15 mouse cellular contexts compared by ENCODE assay signal in genomic region chr1:134105764-134106430, GRCm38 (mm10). TPM values are rescaled to one million over a fixed set of nuclear protein-coding genes. Genes with fewer than 3 reads are reported as not detected.
A peak's percentile ranks its signal among the peaks of the same experiment; 100 is the strongest.
DNase-seq lines count a peak whose midpoint lies in the region; ATAC-seq and TF ChIP-seq lines count a peak whose summit lies in the region.
"Had no signal": no experiment of that assay in that cellular context is flagged by ENCODE, and none has a peak within 500 bp of the region (broad histone marks: within the 10 kb centered on the region; RNA-seq: fewer than 3 reads in every experiment).

No protein-coding gene starts in this region.

- peak overlapping the region; percentile 59; the same call in 1 of the 2 replicates for H3K27ac ChIP-seq in forebrain, embryonic 10.5 days
- no peak overlapping the region for H3K27ac ChIP-seq in forebrain, embryonic 16.5 days (ENCODE audit: low read length)
- no peak overlapping the region for H3K27ac ChIP-seq in intestine, postnatal 0 days (ENCODE audit: low read depth, low read length)
- H3K27ac ChIP-seq in thymus, adult 2 months (ENCODE audit: control insufficient read depth, insufficient read depth, low read length) = no peak overlapping the region
- H3K27ac ChIP-seq: midbrain, embryonic 12.5 days had no signal

- H3K4me3 ChIP-seq in forebrain, embryonic 10.5 days = no peak overlapping the region
- no peak overlapping the region for H3K4me3 ChIP-seq in forebrain, embryonic 16.5 days (replicated peaks; ENCODE audit: low read length)
- no peak overlapping the region for H3K4me3 ChIP-seq in intestine, postnatal 0 days (ENCODE audit: low read depth, low read length)
- no peak overlapping the region for H3K4me3 ChIP-seq in thymus, adult 2 months (ENCODE audit: control insufficient read depth, insufficient read depth, low read length)
- H3K4me3 ChIP-seq: midbrain, embryonic 12.5 days; myocyte had no signal

- TF ChIP-seq POLR2A in thymus, adult 2 months (IDR thresholded peaks at IDR 0.05; ENCODE audit: control insufficient read depth, extremely low read depth, insufficient read depth, low read length, poor library complexity) = no peak

- H3K4me1 ChIP-seq in forebrain, embryonic 10.5 days = peaks cover 20% of the 10 kb centered on the region
- H3K4me1 ChIP-seq in forebrain, embryonic 16.5 days (replicated peaks; ENCODE audit: control insufficient read depth, insufficient read depth, low read length) = 0 out of 2 replicates have a peak, but pooled peaks cover 2% of the 10 kb centered on the region
- 0 out of 2 replicates have a peak, but pooled peaks cover 3% of the 10 kb centered on the region for H3K4me1 ChIP-seq in intestine, postnatal 0 days (replicated peaks; ENCODE audit: control insufficient read depth, insufficient read depth, low read length)
- peaks cover 20% of the 10 kb centered on the region for H3K4me1 ChIP-seq in thymus, adult 2 months (replicated peaks; ENCODE audit: control insufficient read depth, insufficient read depth, low read length)
- H3K4me1 ChIP-seq: midbrain, embryonic 12.5 days had no signal

- no peak for DNase-seq in forebrain, embryonic 10.5 days (ENCODE audit: extremely low spot score, low spot score)
- peak; percentile 49 to 69 for DNase-seq in lung, adult 18-20 months
- DNase-seq in lung, postnatal 10 days = no peak
- no peak for DNase-seq in thymus, adult 2 months
- DNase-seq in testis, postnatal 14 days (ENCODE audit: low spot score) = no peak

- H3K27me3 ChIP-seq in forebrain, embryonic 10.5 days (ENCODE audit: poor library complexity, severe bottlenecking) = no peaks in the 10 kb centered on the region
- no peaks in the 10 kb centered on the region for H3K27me3 ChIP-seq in forebrain, embryonic 16.5 days (replicated peaks; ENCODE audit: control insufficient read depth, insufficient read depth, low read length)
- H3K27me3 ChIP-seq in intestine, postnatal 0 days (replicated peaks; ENCODE audit: control insufficient read depth, insufficient read depth, low read length) = no peaks in the 10 kb centered on the region
- H3K27me3 ChIP-seq in thymus, adult 2 months (ENCODE audit: control insufficient read depth, insufficient read depth, low read length) = no peaks in the 10 kb centered on the region

- TF ChIP-seq CTCF in intestine, postnatal 0 days (IDR thresholded peaks at IDR 0.05; ENCODE audit: low read depth) = no peak
- TF ChIP-seq CTCF in thymus, adult 2 months (IDR thresholded peaks at IDR 0.05; ENCODE audit: borderline replicate concordance, control insufficient read depth, extremely low read depth, insufficient read depth, low read length, poor library complexity) = no peak

- H3K4me2 ChIP-seq in forebrain, embryonic 16.5 days (ENCODE audit: low read length) = no peak overlapping the region
- no peak overlapping the region for H3K4me2 ChIP-seq in intestine, postnatal 0 days (replicated peaks; ENCODE audit: low read depth)
- H3K4me2 ChIP-seq: heart, embryonic 11.5 days; lung, embryonic 14.5 days; midbrain, embryonic 12.5 days had no signal

- no peaks in the 10 kb centered on the region for H3K36me3 ChIP-seq in forebrain, embryonic 10.5 days (replicated peaks)
- H3K36me3 ChIP-seq in forebrain, embryonic 16.5 days (ENCODE audit: control insufficient read depth, insufficient read depth) = no peaks in the 10 kb centered on the region
- no peaks in the 10 kb centered on the region for H3K36me3 ChIP-seq in intestine, postnatal 0 days (ENCODE audit: control insufficient read depth, insufficient read depth)
- no peaks in the 10 kb centered on the region for H3K36me3 ChIP-seq in thymus, adult 2 months (ENCODE audit: control insufficient read depth, insufficient read depth, low read length)
- H3K36me3 ChIP-seq: midbrain, embryonic 12.5 days had no signal

- no peak overlapping the region for H3K9ac ChIP-seq in forebrain, embryonic 16.5 days (replicated peaks; ENCODE audit: low read depth, low read length)
- no peak overlapping the region for H3K9ac ChIP-seq in intestine, postnatal 0 days (ENCODE audit: low read depth, low read length)
- H3K9ac ChIP-seq: lung, embryonic 14.5 days; midbrain, embryonic 12.5 days had no signal

- WGBS in forebrain, embryonic 10.5 days = 64% methylated on average over 3 of the region's 3 CpGs
- WGBS in forebrain, embryonic 16.5 days = 54% methylated on average over 3 of the region's 3 CpGs
- WGBS in intestine, postnatal 0 days = 37% methylated on average over 3 of the region's 3 CpGs
- WGBS in thymus, adult 2 months = 49% methylated on average over 3 of the region's 3 CpGs

- no peaks in the 10 kb centered on the region for H3K9me3 ChIP-seq in forebrain, embryonic 10.5 days
- H3K9me3 ChIP-seq in forebrain, embryonic 16.5 days (ENCODE audit: control insufficient read depth, low read length) = no peaks in the 10 kb centered on the region
- H3K9me3 ChIP-seq in intestine, postnatal 0 days (ENCODE audit: control insufficient read depth) = no peaks in the 10 kb centered on the region
- H3K9me3 ChIP-seq: midbrain, embryonic 12.5 days had no signal

- no peak for ATAC-seq in forebrain, embryonic 16.5 days
- ATAC-seq in intestine, postnatal 0 days = peak; percentile 52; the same call in 1 of the 2 replicates
- peak; percentile 31 for ATAC-seq in megakaryocyte, adult 5-6 weeks (ENCODE audit: poor library complexity, severe bottlenecking)

RNA-seq across cellular contexts. Expression of gene Chit1, which starts 5.1 kb away (rescaled TPM):
- polyA plus RNA-seq in forebrain, embryonic 10.5 days (2016; fragmentation: Nextera tagmentation; extraction: Ambion mirVana) = not detected in 2 replicates
- polyA plus RNA-seq in forebrain, embryonic 16.5 days (2015; fragmentation: Nextera tagmentation; extraction: Ambion mirVana) = 0.14 TPM in 1 of 2 replicates, not detected in the other
- polyA plus RNA-seq in intestine, postnatal 0 days (2015; fragmentation: Nextera tagmentation; extraction: Ambion mirVana) = 0.25 TPM in 1 of 2 replicates, not detected in the other
- 0.16 and 0.83 TPM in 2 replicates for total RNA-seq in megakaryocyte, adult 5-6 weeks (2015)
- 0.07 TPM in 1 of 2 replicates, not detected in the other for total RNA-seq in megakaryocyte, adult 5-6 weeks (2017)
- 0.54 and 0.78 TPM in 2 replicates for polyA plus RNA-seq in thymus, adult 2 months (2012; rRNA removed)
- total RNA-seq: heart, postnatal 36 days; left cerebral cortex, postnatal 25 days had no signal
- polyA plus RNA-seq: intestine, embryonic 14.5 days; lung, embryonic 14.5 days; midbrain, embryonic 12.5 days had no signal

RNA-seq across cellular contexts. Expression of gene Btg2, which starts 27.0 kb away (rescaled TPM):
- polyA plus RNA-seq in forebrain, embryonic 10.5 days (2016; fragmentation: Nextera tagmentation; extraction: Ambion mirVana) = 64.6 and 68.6 TPM in 2 replicates
- 56.0 and 66.4 TPM in 2 replicates for polyA plus RNA-seq in forebrain, embryonic 16.5 days (2015; fragmentation: Nextera tagmentation; extraction: Ambion mirVana)
- 30.0 and 32.6 TPM in 2 replicates for polyA plus RNA-seq in intestine, postnatal 0 days (2015; fragmentation: Nextera tagmentation; extraction: Ambion mirVana)
- total RNA-seq in megakaryocyte, adult 5-6 weeks (2015) = 68.9 and 87.3 TPM in 2 replicates
- 175 and 189 TPM in 2 replicates for total RNA-seq in megakaryocyte, adult 5-6 weeks (2017)
- polyA plus RNA-seq in thymus, adult 2 months (2012; rRNA removed) = 432 and 481 TPM in 2 replicates

Comparison
In these comparisons a context has a peak if more than half of its experiments do, and no peak if none do; other contexts are left out.
1. DNase-seq: peak in lung, adult 18-20 months (2 of 2); none in forebrain, embryonic 10.5 days (single experiment), lung, postnatal 10 days (single experiment), thymus, adult 2 months (single experiment) and testis, postnatal 14 days (single experiment).